Mouse (Mus musculus): ENCODE data around the gene Ifi203. TPM values are rescaled to one million over a fixed set of nuclear protein-coding genes. Genes with fewer than 3 reads are reported as not detected.

Ifi203 gene
- polyA plus RNA-seq (2014; fragmentation: Illumina TruSeq; extraction: RNeasy Lipid Tissue Mini Kit (QIAGEN cat#74804); ENCODE audit: low read depth, low replicate concordance), result 42.1 TPM

GRCm38 (mm10) chr1:173941924-173942779 lies at the start of gene Ifi203, which contains the start of gene Mndal:
Gene Ifi203, minus strand, starts transcription at chr1:173942672.
Gene Mndal, minus strand, starts transcription at chr1:173942491.

GRCm38 (mm10) chr1:173982694-173983305 lies 40.3 kb upstream of the Ifi203 start, which contains the start of gene Ifi202b:
Gene Ifi202b, minus strand, starts transcription at chr1:173982744.

GRCm38 (mm10) chr1:173912548-173913255 lies 29.8 kb downstream of the Ifi203 start, which contains the start of gene Ifi211:
Gene Ifi211, minus strand, starts transcription at chr1:173913046.

Other genes with a start within 250 kb of the Ifi203 start
- 4.6 TPM for gene Ifi207, start 200.9 kb downstream of the Ifi203 start, polyA plus RNA-seq (2014; fragmentation: Illumina TruSeq; extraction: RNeasy Lipid Tissue Mini Kit (QIAGEN cat#74804); ENCODE audit: low read depth, low replicate concordance)
- gene Ifi204, start 175.7 kb downstream of the Ifi203 start, polyA plus RNA-seq (2014; fragmentation: Illumina TruSeq; extraction: RNeasy Lipid Tissue Mini Kit (QIAGEN cat#74804); ENCODE audit: low read depth, low replicate concordance), result 10.5 TPM
- gene Ifi211, start 29.6 kb downstream of the Ifi203 start, polyA plus RNA-seq (2014; fragmentation: Illumina TruSeq; extraction: RNeasy Lipid Tissue Mini Kit (QIAGEN cat#74804); ENCODE audit: low read depth, low replicate concordance), result 7.2 TPM
- 49.2 TPM for gene Mndal, start 181 bp downstream of the Ifi203 start, polyA plus RNA-seq (2014; fragmentation: Illumina TruSeq; extraction: RNeasy Lipid Tissue Mini Kit (QIAGEN cat#74804); ENCODE audit: low read depth, low replicate concordance)
- gene Ifi202b, start 40.1 kb upstream of the Ifi203 start, polyA plus RNA-seq (2014; fragmentation: Illumina TruSeq; extraction: RNeasy Lipid Tissue Mini Kit (QIAGEN cat#74804); ENCODE audit: low read depth, low replicate concordance), result not detected
- gene Ifi205, start 89.1 kb upstream of the Ifi203 start, polyA plus RNA-seq (2014; fragmentation: Illumina TruSeq; extraction: RNeasy Lipid Tissue Mini Kit (QIAGEN cat#74804); ENCODE audit: low read depth, low replicate concordance), result 2.0 TPM
- not detected for gene Olfr433, start 98.0 kb upstream of the Ifi203 start, polyA plus RNA-seq (2014; fragmentation: Illumina TruSeq; extraction: RNeasy Lipid Tissue Mini Kit (QIAGEN cat#74804); ENCODE audit: low read depth, low replicate concordance)
- not detected for gene Olfr432, start 106.5 kb upstream of the Ifi203 start, polyA plus RNA-seq (2014; fragmentation: Illumina TruSeq; extraction: RNeasy Lipid Tissue Mini Kit (QIAGEN cat#74804); ENCODE audit: low read depth, low replicate concordance)
- gene Olfr430, start 123.9 kb upstream of the Ifi203 start, polyA plus RNA-seq (2014; fragmentation: Illumina TruSeq; extraction: RNeasy Lipid Tissue Mini Kit (QIAGEN cat#74804); ENCODE audit: low read depth, low replicate concordance), result not detected
- gene Olfr429, start 141.7 kb upstream of the Ifi203 start, polyA plus RNA-seq (2014; fragmentation: Illumina TruSeq; extraction: RNeasy Lipid Tissue Mini Kit (QIAGEN cat#74804); ENCODE audit: low read depth, low replicate concordance), result not detected
- gene Olfr427, start 154.2 kb upstream of the Ifi203 start, polyA plus RNA-seq (2014; fragmentation: Illumina TruSeq; extraction: RNeasy Lipid Tissue Mini Kit (QIAGEN cat#74804); ENCODE audit: low read depth, low replicate concordance), result not detected
- gene Olfr231, start 178.5 kb upstream of the Ifi203 start, polyA plus RNA-seq (2014; fragmentation: Illumina TruSeq; extraction: RNeasy Lipid Tissue Mini Kit (QIAGEN cat#74804); ENCODE audit: low read depth, low replicate concordance), result not detected
- not detected for gene Olfr424, start 188.8 kb upstream of the Ifi203 start, polyA plus RNA-seq (2014; fragmentation: Illumina TruSeq; extraction: RNeasy Lipid Tissue Mini Kit (QIAGEN cat#74804); ENCODE audit: low read depth, low replicate concordance)
- gene Olfr420, start 213.0 kb upstream of the Ifi203 start, polyA plus RNA-seq (2014; fragmentation: Illumina TruSeq; extraction: RNeasy Lipid Tissue Mini Kit (QIAGEN cat#74804); ENCODE audit: low read depth, low replicate concordance), result not detected
- gene Spta1, start 230.1 kb upstream of the Ifi203 start, polyA plus RNA-seq (2014; fragmentation: Illumina TruSeq; extraction: RNeasy Lipid Tissue Mini Kit (QIAGEN cat#74804); ENCODE audit: low read depth, low replicate concordance), result not detected